Mouse (Mus musculus): ENCODE measurements around the gene Arhgap27.

The Arhgap27 gene

GRCm38 (mm10) chr11:103339414-103340119 lies 23.9 kb downstream of the Arhgap27 start:
- no peaks in the 10 kb centered on the region for H3K27me3 ChIP-seq (ENCODE audit: control insufficient read depth, insufficient read depth, low read length, poor library complexity, severe bottlenecking)
- H3K36me3 ChIP-seq (ENCODE audit: control insufficient read depth, insufficient read depth, low read length, poor library complexity, severe bottlenecking) = peaks cover 22% of the 10 kb centered on the region
- DNase-seq (ENCODE audit: low read depth, low spot score) = no peak

- no peaks in the 10 kb centered on the region for H3K27me3 ChIP-seq (ENCODE audit: control insufficient read depth, insufficient read depth, low read length, poor library complexity, severe bottlenecking)
- H3K36me3 ChIP-seq (ENCODE audit: control insufficient read depth, insufficient read depth, low read length, poor library complexity, severe bottlenecking) = peaks cover 22% of the 10 kb centered on the region
- DNase-seq (ENCODE audit: low read depth, low spot score) = no peak
Measured at GRCm38 (mm10) chr11:103338671-103339070, 24.8 kb downstream of the Arhgap27 start.

GRCm38 (mm10) chr11:103338119-103338518 lies 25.4 kb downstream of the Arhgap27 start:
- H3K27me3 ChIP-seq (ENCODE audit: control insufficient read depth, insufficient read depth, low read length, poor library complexity, severe bottlenecking) = no peaks in the 10 kb centered on the region
- DNase-seq (ENCODE audit: low read depth, low spot score) = no peak
- H3K36me3 ChIP-seq (ENCODE audit: control insufficient read depth, insufficient read depth, low read length, poor library complexity, severe bottlenecking) = peaks cover 22% of the 10 kb centered on the region

- Histone ChIP-seq H3K36me3 (ENCODE audit: control insufficient read depth, insufficient read depth, low read length, poor library complexity, severe bottlenecking) (peaks cover 23% of the 10 kb centered on the region), H3K27me3 (ENCODE audit: control insufficient read depth, insufficient read depth, low read length, poor library complexity, severe bottlenecking) (no peaks in the 10 kb centered on the region)
- DNase-seq (ENCODE audit: low read depth, low spot score) = no peak
Measured at GRCm38 (mm10) chr11:103337180-103337579, 26.3 kb downstream of the Arhgap27 start.

GRCm38 (mm10) chr11:103335561-103335960 lies 27.9 kb downstream of the Arhgap27 start:
- Histone ChIP-seq H3K36me3 (ENCODE audit: control insufficient read depth, insufficient read depth, low read length, poor library complexity, severe bottlenecking) (peaks cover 25% of the 10 kb centered on the region), H3K27me3 (ENCODE audit: control insufficient read depth, insufficient read depth, low read length, poor library complexity, severe bottlenecking) (no peaks in the 10 kb centered on the region)
- DNase-seq (ENCODE audit: low read depth, low spot score) = no peak

GRCm38 (mm10) chr11:103334925-103335324 lies 28.6 kb downstream of the Arhgap27 start:
- Histone ChIP-seq H3K27me3 (ENCODE audit: control insufficient read depth, insufficient read depth, low read length, poor library complexity, severe bottlenecking) (no peaks in the 10 kb centered on the region), H3K36me3 (ENCODE audit: control insufficient read depth, insufficient read depth, low read length, poor library complexity, severe bottlenecking) (peaks cover 22% of the 10 kb centered on the region)
- DNase-seq (ENCODE audit: low read depth, low spot score) = no peak

- no peaks in the 10 kb centered on the region for H3K27me3 ChIP-seq (ENCODE audit: control insufficient read depth, insufficient read depth, low read length, poor library complexity, severe bottlenecking)
- DNase-seq (ENCODE audit: low read depth, low spot score) = peak; percentile 43
- peaks cover 14% of the 10 kb centered on the region; the same call in 1 of the 2 replicates for H3K36me3 ChIP-seq (ENCODE audit: control insufficient read depth, insufficient read depth, low read length, poor library complexity, severe bottlenecking)
Measured at GRCm38 (mm10) chr11:103333719-103334398, 29.6 kb downstream of the Arhgap27 start.

GRCm38 (mm10) chr11:103332890-103333651 lies 30.4 kb downstream of the Arhgap27 start:
- Histone ChIP-seq H3K27me3 (ENCODE audit: control insufficient read depth, insufficient read depth, low read length, poor library complexity, severe bottlenecking) (no peaks in the 10 kb centered on the region), H3K36me3 (ENCODE audit: control insufficient read depth, insufficient read depth, low read length, poor library complexity, severe bottlenecking) (peaks cover 11% of the 10 kb centered on the region; the same call in 1 of the 2 replicates)
- DNase-seq (ENCODE audit: low read depth, low spot score) = no peak

GRCm38 (mm10) chr11:103332186-103332889 lies 31.2 kb downstream of the Arhgap27 start:
- Histone ChIP-seq H3K27me3 (ENCODE audit: control insufficient read depth, insufficient read depth, low read length, poor library complexity, severe bottlenecking) (no peaks in the 10 kb centered on the region), H3K36me3 (ENCODE audit: control insufficient read depth, insufficient read depth, low read length, poor library complexity, severe bottlenecking) (peaks cover 9% of the 10 kb centered on the region; the same call in 1 of the 2 replicates)
- DNase-seq (ENCODE audit: low read depth, low spot score) = peak; percentile 91

GRCm38 (mm10) chr11:103331502-103332185 lies 31.8 kb downstream of the Arhgap27 start:
- Histone ChIP-seq H3K36me3 (ENCODE audit: control insufficient read depth, insufficient read depth, low read length, poor library complexity, severe bottlenecking) (peaks cover 9% of the 10 kb centered on the region; the same call in 1 of the 2 replicates), H3K27me3 (ENCODE audit: control insufficient read depth, insufficient read depth, low read length, poor library complexity, severe bottlenecking) (no peaks in the 10 kb centered on the region)
- DNase-seq (ENCODE audit: low read depth, low spot score) = no peak

GRCm38 (mm10) chr11:103330651-103331319 lies 32.7 kb downstream of the Arhgap27 start:
- peaks cover 5% of the 10 kb centered on the region; the same call in 1 of the 2 replicates for H3K36me3 ChIP-seq (ENCODE audit: control insufficient read depth, insufficient read depth, low read length, poor library complexity, severe bottlenecking)
- no peaks in the 10 kb centered on the region for H3K27me3 ChIP-seq (ENCODE audit: control insufficient read depth, insufficient read depth, low read length, poor library complexity, severe bottlenecking)
- DNase-seq (ENCODE audit: low read depth, low spot score) = peak; percentile 48

GRCm38 (mm10) chr11:103326950-103327349 lies 36.5 kb downstream of the Arhgap27 start:
- Histone ChIP-seq H3K27me3 (ENCODE audit: control insufficient read depth, insufficient read depth, low read length, poor library complexity, severe bottlenecking) (no peaks in the 10 kb centered on the region), H3K36me3 (ENCODE audit: control insufficient read depth, insufficient read depth, low read length, poor library complexity, severe bottlenecking) (no peaks in the 10 kb centered on the region)
- DNase-seq (ENCODE audit: low read depth, low spot score) = peak; percentile 87

GRCm38 (mm10) chr11:103325172-103325571 lies 38.3 kb downstream of the Arhgap27 start:
- H3K36me3 ChIP-seq (ENCODE audit: control insufficient read depth, insufficient read depth, low read length, poor library complexity, severe bottlenecking) = no peaks in the 10 kb centered on the region
- DNase-seq (ENCODE audit: low read depth, low spot score) = peak; percentile 77

More at GRCm38 (mm10) chr11:103325172-103325571, 38.3 kb downstream of the Arhgap27 start:
- no peaks in the 10 kb centered on the region for H3K27me3 ChIP-seq (ENCODE audit: control insufficient read depth, insufficient read depth, low read length, poor library complexity, severe bottlenecking)

Data from splenic B cell, adult 2 months (primary cell).